Mouse (Mus musculus): ENCODE data around the gene Popdc2.

GRCm38 (mm10) chr16:38374379-38375140 is 12.6 kb downstream of the Popdc2 start:
- TF ChIP-seq GATA1 (IDR thresholded peaks at IDR 0.05; ENCODE audit: low read length) = no peak
- TF ChIP-seq TAL1 (IDR thresholded peaks at IDR 0.05; ENCODE audit: low read length) = no peak
